Mouse (Mus musculus): ENCODE measurements around the gene Tmem132d.

- TF ChIP-seq GATA1 (IDR thresholded peaks at IDR 0.05; ENCODE audit: borderline replicate concordance, low read length) (no peak), FLI1 (IDR thresholded peaks at IDR 0.05; ENCODE audit: low read length) (no peak)
These were observed 28.7 kb downstream of the Tmem132d start for GRCm38 (mm10) chr5:128404223-128404622.

Measured in megakaryocyte, embryonic 14.5 days (primary cell).